Mouse (Mus musculus): ENCODE data around the gene Immp2l.

The Immp2l gene

GRCm38 (mm10) chr12:41322018-41322417, 298.1 kb downstream of the Immp2l start:
- no peak for DNase-seq

- no peak for DNase-seq
Measured at GRCm38 (mm10) chr12:41324418-41324817, 300.5 kb downstream of the Immp2l start.

GRCm38 (mm10) chr12:41325756-41326155, 301.9 kb downstream of the Immp2l start:
- DNase-seq, result no peak

- no peak for DNase-seq
Measured at GRCm38 (mm10) chr12:41330988-41331671, 307.2 kb downstream of the Immp2l start.

- no peak for DNase-seq
Measured at GRCm38 (mm10) chr12:41345621-41346020, 321.7 kb downstream of the Immp2l start.

- no peak for DNase-seq
Measured at GRCm38 (mm10) chr12:41347494-41347893, 323.6 kb downstream of the Immp2l start.

GRCm38 (mm10) chr12:41349386-41349785, 325.5 kb downstream of the Immp2l start:
- no peak for DNase-seq

GRCm38 (mm10) chr12:41349814-41350213, 325.9 kb downstream of the Immp2l start:
- no peak for DNase-seq

- DNase-seq, result no peak
Measured at GRCm38 (mm10) chr12:41351275-41351674, 327.4 kb downstream of the Immp2l start.

- no peak for DNase-seq
Measured at GRCm38 (mm10) chr12:41354857-41355256, 331.0 kb downstream of the Immp2l start.

GRCm38 (mm10) chr12:41356040-41356439, 332.1 kb downstream of the Immp2l start:
- no peak for DNase-seq

GRCm38 (mm10) chr12:41386685-41387084, 362.8 kb downstream of the Immp2l start:
- no peak for DNase-seq

GRCm38 (mm10) chr12:41394231-41394630, 370.3 kb downstream of the Immp2l start:
- DNase-seq, result no peak

- DNase-seq, result no peak
Measured at GRCm38 (mm10) chr12:41401136-41401535, 377.2 kb downstream of the Immp2l start.

GRCm38 (mm10) chr12:41401923-41402322, 378.0 kb downstream of the Immp2l start:
- no peak for DNase-seq

- no peak for DNase-seq
Measured at GRCm38 (mm10) chr12:41409431-41409830, 385.5 kb downstream of the Immp2l start.

GRCm38 (mm10) chr12:41416635-41417034, 392.7 kb downstream of the Immp2l start:
- DNase-seq, result no peak

- no peak for DNase-seq
Measured at GRCm38 (mm10) chr12:41417099-41417498, 393.2 kb downstream of the Immp2l start.

- DNase-seq, result no peak
Measured at GRCm38 (mm10) chr12:41417961-41418360, 394.1 kb downstream of the Immp2l start.

- DNase-seq, result no peak
Measured at GRCm38 (mm10) chr12:41425101-41425679, 401.3 kb downstream of the Immp2l start.

GRCm38 (mm10) chr12:41427464-41427863, 403.6 kb downstream of the Immp2l start:
- peak; percentile 22 for DNase-seq

- no peak for DNase-seq
Measured at GRCm38 (mm10) chr12:41428806-41429205, 404.9 kb downstream of the Immp2l start.

- no peak for DNase-seq
Measured at GRCm38 (mm10) chr12:41436206-41436985, 412.5 kb downstream of the Immp2l start.

- DNase-seq, result no peak
Measured at GRCm38 (mm10) chr12:41438446-41438845, 414.6 kb downstream of the Immp2l start.

Data from cerebellum, adult 11 months (tissue).